Mouse (Mus musculus) ES-Bruce4 (cell line): ENCODE results near the gene Irf2bpl.

ENCODE experiments used
- CTCF ChIP-seq: IDR thresholded peaks from one replicate; pipeline ENCODE4 v1.8.1; 2011; ENCODE audit warnings: low read depth, low read length
- EP300 ChIP-seq: IDR thresholded peaks from 2 replicates; pipeline ENCODE4 v1.6.1; 2011; ENCODE audit warnings: low read depth, low read length; ENCODE audit not compliant: insufficient read depth
- POLR2A ChIP-seq: IDR thresholded peaks from one replicate; pipeline ENCODE4 v1.8.1; 2011; ENCODE audit warnings: low read length; ENCODE audit not compliant: insufficient read depth

DNA sequence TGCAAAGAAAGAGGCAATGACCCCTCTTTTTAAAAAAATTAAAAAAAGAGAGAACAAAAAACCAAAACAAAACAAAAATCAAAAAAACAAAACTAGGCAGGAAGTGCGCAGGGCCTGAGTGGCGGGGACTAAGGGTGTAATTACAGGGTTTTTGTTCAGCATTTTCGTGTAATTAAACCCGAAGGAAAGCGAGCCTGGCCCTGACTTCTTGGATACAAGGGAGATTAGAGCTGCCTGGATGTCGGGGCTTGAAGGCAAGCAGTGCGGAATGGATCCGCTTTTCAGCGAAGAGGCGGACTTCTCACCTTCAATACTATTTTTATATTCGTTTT lies 6.8 kb upstream of the Irf2bpl start:
- TF ChIP-seq POLR2A (no peak), CTCF (no peak), EP300 (no peak)
